Mouse (Mus musculus): Measurements from ENCODE around the gene Arl8b.

Gene Arl8b

GRCm38 (mm10) chr6:108784796-108785195, 1.9 kb downstream of the Arl8b start:
- DNase-seq (ENCODE audit: low spot score): no peak

GRCm38 (mm10) chr6:108785551-108785950, 2.7 kb downstream of the Arl8b start:
- no peak for DNase-seq (ENCODE audit: low spot score)

- no peak for DNase-seq (ENCODE audit: low spot score)
These were observed 8.6 kb downstream of the Arl8b start for GRCm38 (mm10) chr6:108791498-108791897.

GRCm38 (mm10) chr6:108795912-108796311, 13.0 kb downstream of the Arl8b start:
- DNase-seq (ENCODE audit: low spot score): no peak

GRCm38 (mm10) chr6:108796706-108797105, 13.8 kb downstream of the Arl8b start:
- DNase-seq (ENCODE audit: low spot score): no peak

- no peak for DNase-seq (ENCODE audit: low spot score)
These were observed 22.3 kb downstream of the Arl8b start for GRCm38 (mm10) chr6:108805194-108805593.

- DNase-seq (ENCODE audit: low spot score): no peak
These were observed 23.0 kb downstream of the Arl8b start for GRCm38 (mm10) chr6:108805871-108806270.

GRCm38 (mm10) chr6:108807446-108807845, 24.5 kb downstream of the Arl8b start:
- DNase-seq (ENCODE audit: low spot score): no peak

GRCm38 (mm10) chr6:108808786-108809185, 25.9 kb downstream of the Arl8b start:
- no peak for DNase-seq (ENCODE audit: low spot score)

GRCm38 (mm10) chr6:108810237-108810636, 27.3 kb downstream of the Arl8b start:
- no peak for DNase-seq (ENCODE audit: low spot score)

GRCm38 (mm10) chr6:108812134-108812533, 29.2 kb downstream of the Arl8b start:
- DNase-seq (ENCODE audit: low spot score): no peak

GRCm38 (mm10) chr6:108817510-108817909, 34.6 kb downstream of the Arl8b start:
- DNase-seq (ENCODE audit: low spot score): no peak

GRCm38 (mm10) chr6:108824816-108825545, 42.1 kb downstream of the Arl8b start:
- DNase-seq (ENCODE audit: low spot score): no peak

GRCm38 (mm10) chr6:108826070-108826469, 43.2 kb downstream of the Arl8b start:
- DNase-seq (ENCODE audit: low spot score): no peak

GRCm38 (mm10) chr6:108827336-108827920, 44.5 kb downstream of the Arl8b start:
- DNase-seq (ENCODE audit: low spot score): no peak

GRCm38 (mm10) chr6:108828234-108828868, 45.5 kb downstream of the Arl8b start, which contains the start of gene Edem1:
Gene Edem1, plus strand, starts transcription at chr6:108828641.
- peak; percentile 99 for DNase-seq (ENCODE audit: low spot score)

- DNase-seq (ENCODE audit: low spot score): peak; percentile 13
These were observed 46.0 kb downstream of the Arl8b start for GRCm38 (mm10) chr6:108828872-108829271.

GRCm38 (mm10) chr6:108829386-108830370, 46.8 kb downstream of the Arl8b start:
- no peak for DNase-seq (ENCODE audit: low spot score)

- no peak for DNase-seq (ENCODE audit: low spot score)
These were observed 49.3 kb downstream of the Arl8b start for GRCm38 (mm10) chr6:108832170-108832569.

GRCm38 (mm10) chr6:108832989-108833388, 50.1 kb downstream of the Arl8b start:
- DNase-seq (ENCODE audit: low spot score): no peak

GRCm38 (mm10) chr6:108833963-108834697, 51.2 kb downstream of the Arl8b start:
- no peak for DNase-seq (ENCODE audit: low spot score)

All from ovary, adult 18-20 months (tissue).